Mouse (Mus musculus): ENCODE measurements around the gene Foxm1. TPM values are rescaled to one million over a fixed set of nuclear protein-coding genes. Genes with fewer than 3 reads are reported as not detected.

Gene Foxm1
- polyA plus RNA-seq, 1 experiment = 2.5 TPM

GRCm38 (mm10) chr6:128346782-128347181, 16.0 kb upstream of the Foxm1 start:
- Histone ChIP-seq H3K4me1 (ENCODE audit: control insufficient read depth, insufficient read depth, low read length) (peaks cover 8% of the 10 kb centered on the region), H3K4me3 (ENCODE audit: insufficient read depth, low read length) (no peak overlapping the region), H3K27ac (ENCODE audit: insufficient read depth, low read length) (peak overlapping the region; percentile 38; the same call in 1 of the 2 replicates)
- no peak for TF ChIP-seq POLR2A (IDR thresholded peaks at IDR 0.05; ENCODE audit: extremely low read depth, insufficient read depth, low read length)
- no peak for TF ChIP-seq CTCF (IDR thresholded peaks at IDR 0.05; ENCODE audit: extremely low read depth, insufficient read depth, low read length)

- no peak overlapping the region for H3K4me3 ChIP-seq (ENCODE audit: insufficient read depth, low read length)
Measured at GRCm38 (mm10) chr6:128349711-128350110, 13.1 kb upstream of the Foxm1 start.

GRCm38 (mm10) chr6:128354140-128354539, 8.6 kb upstream of the Foxm1 start:
- Histone ChIP-seq H3K4me1 (ENCODE audit: control insufficient read depth, insufficient read depth, low read length) (peaks cover 2% of the 10 kb centered on the region; the same call in 1 of the 2 replicates), H3K4me3 (ENCODE audit: insufficient read depth, low read length) (peak overlapping the region; percentile 76; the same call in 1 of the 2 replicates), H3K27ac (ENCODE audit: insufficient read depth, low read length) (no peak overlapping the region)
- TF ChIP-seq CTCF (IDR thresholded peaks at IDR 0.05; ENCODE audit: extremely low read depth, insufficient read depth, low read length) (no peak), POLR2A (IDR thresholded peaks at IDR 0.05; ENCODE audit: extremely low read depth, insufficient read depth, low read length) (no peak)

More at GRCm38 (mm10) chr6:128349711-128350110, 13.1 kb upstream of the Foxm1 start:
- TF ChIP-seq POLR2A (IDR thresholded peaks at IDR 0.05; ENCODE audit: extremely low read depth, insufficient read depth, low read length) (no peak), CTCF (IDR thresholded peaks at IDR 0.05; ENCODE audit: extremely low read depth, insufficient read depth, low read length) (no peak)
- Histone ChIP-seq H3K27ac (ENCODE audit: insufficient read depth, low read length) (no peak overlapping the region), H3K4me1 (ENCODE audit: control insufficient read depth, insufficient read depth, low read length) (peaks cover 8% of the 10 kb centered on the region)

GRCm38 (mm10) chr6:128355201-128355681, 7.5 kb upstream of the Foxm1 start:
- Histone ChIP-seq H3K4me3 (ENCODE audit: insufficient read depth, low read length) (peak overlapping the region; percentile 76), H3K27ac (ENCODE audit: insufficient read depth, low read length) (no peak overlapping the region), H3K4me1 (ENCODE audit: control insufficient read depth, insufficient read depth, low read length) (0 out of 2 replicates have a peak, but pooled peaks cover 2% of the 10 kb centered on the region)
- TF ChIP-seq POLR2A (IDR thresholded peaks at IDR 0.05; ENCODE audit: extremely low read depth, insufficient read depth, low read length) (no peak), CTCF (IDR thresholded peaks at IDR 0.05; ENCODE audit: extremely low read depth, insufficient read depth, low read length) (no peak)

GRCm38 (mm10) chr6:128355726-128356416, 6.9 kb upstream of the Foxm1 start, which contains the start of gene Tulp3:
Gene Tulp3 (minus strand): TSS chr6:128355851.
- Histone ChIP-seq H3K4me1 (ENCODE audit: control insufficient read depth, insufficient read depth, low read length) (no peaks in the 10 kb centered on the region), H3K27ac (ENCODE audit: insufficient read depth, low read length) (no peak within 1 kb of the TSS), H3K4me3 (ENCODE audit: insufficient read depth, low read length) (peak within 1 kb of the TSS; percentile 76)
- TF ChIP-seq POLR2A (IDR thresholded peaks at IDR 0.05; ENCODE audit: extremely low read depth, insufficient read depth, low read length) (peak; percentile 81; the same call in 1 of the 2 replicates), CTCF (IDR thresholded peaks at IDR 0.05; ENCODE audit: extremely low read depth, insufficient read depth, low read length) (no peak)

GRCm38 (mm10) chr6:128358999-128359398, 3.8 kb upstream of the Foxm1 start:
- Histone ChIP-seq H3K27ac (ENCODE audit: insufficient read depth, low read length) (no peak overlapping the region), H3K4me3 (ENCODE audit: insufficient read depth, low read length) (no peak overlapping the region), H3K4me1 (ENCODE audit: control insufficient read depth, insufficient read depth, low read length) (no peaks in the 10 kb centered on the region)
- no peak for TF ChIP-seq POLR2A (IDR thresholded peaks at IDR 0.05; ENCODE audit: extremely low read depth, insufficient read depth, low read length)
- TF ChIP-seq CTCF (IDR thresholded peaks at IDR 0.05; ENCODE audit: extremely low read depth, insufficient read depth, low read length) = peak; percentile 82

GRCm38 (mm10) chr6:128361901-128362300, 866 bp upstream of the Foxm1 start:
- Histone ChIP-seq H3K27ac (ENCODE audit: insufficient read depth, low read length) (no peak overlapping the region), H3K4me3 (ENCODE audit: insufficient read depth, low read length) (peak overlapping the region; percentile 53), H3K4me1 (ENCODE audit: control insufficient read depth, insufficient read depth, low read length) (no peaks in the 10 kb centered on the region)
- TF ChIP-seq CTCF (IDR thresholded peaks at IDR 0.05; ENCODE audit: extremely low read depth, insufficient read depth, low read length) = no peak
- TF ChIP-seq POLR2A (IDR thresholded peaks at IDR 0.05; ENCODE audit: extremely low read depth, insufficient read depth, low read length) = no peak

- no peak for TF ChIP-seq POLR2A (IDR thresholded peaks at IDR 0.05; ENCODE audit: extremely low read depth, insufficient read depth, low read length)
- TF ChIP-seq CTCF (IDR thresholded peaks at IDR 0.05; ENCODE audit: extremely low read depth, insufficient read depth, low read length) = no peak
- no peak overlapping the region for H3K27ac ChIP-seq (ENCODE audit: insufficient read depth, low read length)
- no peaks in the 10 kb centered on the region for H3K4me1 ChIP-seq (ENCODE audit: control insufficient read depth, insufficient read depth, low read length)
- peak overlapping the region; percentile 53; the same call in 1 of the 2 replicates for H3K4me3 ChIP-seq (ENCODE audit: insufficient read depth, low read length)
Measured at GRCm38 (mm10) chr6:128363007-128363825, 449 bp downstream of the Foxm1 start.

- TF ChIP-seq CTCF (IDR thresholded peaks at IDR 0.05; ENCODE audit: extremely low read depth, insufficient read depth, low read length) (no peak), POLR2A (IDR thresholded peaks at IDR 0.05; ENCODE audit: extremely low read depth, insufficient read depth, low read length) (no peak)
- Histone ChIP-seq H3K4me3 (ENCODE audit: insufficient read depth, low read length) (no peak overlapping the region), H3K27ac (ENCODE audit: insufficient read depth, low read length) (no peak overlapping the region), H3K4me1 (ENCODE audit: control insufficient read depth, insufficient read depth, low read length) (no peaks in the 10 kb centered on the region)
Measured at GRCm38 (mm10) chr6:128364721-128365120, 2.0 kb downstream of the Foxm1 start.

Data from cortical plate, adult 2 months (tissue).